Mouse (Mus musculus): ENCODE measurements around the gene Bcas2. TPM values are rescaled to one million over a fixed set of nuclear protein-coding genes. Genes with fewer than 3 reads are reported as not detected.
"Not testable (repeated sequence)": the region's sequence is repeated elsewhere in the genome, so short reads cannot be mapped to it uniquely, and the experiment has no call there.

The Bcas2 gene
- total RNA-seq, 1 experiment from 2014 or later: 94.6 TPM

- no peak for ATAC-seq (ENCODE audit: extremely low read depth, insufficient number of reproducible peaks, low FRiP score, poor library complexity, severe bottlenecking)
Observed at GRCm38 (mm10) chr3:103208237-103208636, 36.8 kb downstream of the Bcas2 start.

DNA sequence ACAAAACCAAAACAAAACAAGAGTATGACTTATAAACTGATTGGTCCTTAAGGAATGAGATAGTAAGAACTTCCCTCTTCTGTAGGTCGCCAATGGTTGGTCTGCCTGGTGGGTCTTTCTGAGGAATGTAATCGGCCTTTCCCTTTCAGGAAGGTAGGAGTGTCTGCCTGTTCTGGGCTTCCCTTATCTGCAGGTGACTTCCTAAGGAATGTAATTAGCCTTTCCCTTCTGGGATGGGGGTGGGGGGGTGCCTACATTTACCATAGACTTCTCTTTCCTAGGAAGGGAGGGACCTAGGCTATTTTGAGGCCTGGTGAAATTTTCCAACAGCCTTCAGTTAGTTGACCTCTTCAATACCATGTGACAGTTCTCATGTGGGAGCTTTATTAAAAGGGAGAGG is 39.6 kb downstream of the Bcas2 start:
- ATAC-seq (ENCODE audit: extremely low read depth, insufficient number of reproducible peaks, low FRiP score, poor library complexity, severe bottlenecking): no peak

DNA sequence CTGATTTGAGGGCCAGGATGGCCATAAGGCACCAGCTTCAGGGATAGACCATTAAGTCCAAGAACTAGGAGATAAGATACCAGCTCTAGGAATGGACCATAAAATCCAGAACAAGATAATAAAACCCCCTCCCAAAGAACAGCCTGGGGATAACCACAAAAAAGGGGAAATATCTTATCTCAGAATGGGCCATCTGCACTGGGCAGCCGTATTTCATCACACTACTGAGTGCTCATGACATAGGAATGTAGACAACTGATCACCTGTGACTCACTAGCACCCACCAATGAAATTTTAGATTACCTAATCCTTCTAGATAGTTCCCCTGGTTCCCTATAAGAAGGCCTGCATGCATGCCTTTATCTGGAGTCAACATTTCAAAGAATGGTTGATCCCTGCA is 40.7 kb downstream of the Bcas2 start:
- no peak for ATAC-seq (ENCODE audit: extremely low read depth, insufficient number of reproducible peaks, low FRiP score, poor library complexity, severe bottlenecking)

GRCm38 (mm10) chr3:103213537-103213936 is 42.1 kb downstream of the Bcas2 start:
- no peak for ATAC-seq (ENCODE audit: extremely low read depth, insufficient number of reproducible peaks, low FRiP score, poor library complexity, severe bottlenecking)

DNA sequence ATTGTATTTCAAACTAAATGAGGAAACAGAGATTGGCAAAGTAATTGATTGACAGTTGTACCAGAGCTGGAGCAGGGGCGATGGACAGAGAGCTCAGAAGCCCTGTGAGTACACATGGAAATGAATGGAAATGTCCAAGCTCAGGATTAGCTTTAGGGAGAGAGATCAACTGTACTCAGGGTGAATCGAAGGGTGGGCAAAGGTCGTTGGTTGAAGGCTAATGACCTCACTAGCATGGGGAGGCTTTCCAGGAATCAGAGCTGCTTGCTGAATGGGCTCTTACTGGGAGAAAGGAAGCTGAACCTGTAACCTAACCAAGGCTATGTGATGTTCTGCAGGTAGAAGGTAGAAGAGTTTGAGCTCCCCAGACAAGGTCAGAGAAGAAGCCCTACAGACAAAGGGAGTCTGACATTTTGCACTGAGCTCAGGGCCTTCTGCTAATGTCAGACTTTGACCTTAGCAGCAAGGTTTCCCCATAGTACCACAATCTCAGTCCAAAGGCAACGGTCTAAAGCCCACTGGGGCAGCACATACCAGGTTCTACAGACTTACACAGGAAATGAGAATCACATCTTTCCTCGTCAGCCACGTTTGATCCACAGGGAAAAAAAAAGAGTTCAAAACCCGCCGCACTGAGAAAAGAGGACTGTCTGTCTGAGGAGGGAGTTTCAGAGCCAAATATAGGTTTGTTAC is 43.3 kb downstream of the Bcas2 start:
- no peak for ATAC-seq (ENCODE audit: extremely low read depth, insufficient number of reproducible peaks, low FRiP score, poor library complexity, severe bottlenecking)

GRCm38 (mm10) chr3:103215399-103215798 is 43.9 kb downstream of the Bcas2 start:
- ATAC-seq (ENCODE audit: extremely low read depth, insufficient number of reproducible peaks, low FRiP score, poor library complexity, severe bottlenecking): not testable (repeated sequence)

DNA sequence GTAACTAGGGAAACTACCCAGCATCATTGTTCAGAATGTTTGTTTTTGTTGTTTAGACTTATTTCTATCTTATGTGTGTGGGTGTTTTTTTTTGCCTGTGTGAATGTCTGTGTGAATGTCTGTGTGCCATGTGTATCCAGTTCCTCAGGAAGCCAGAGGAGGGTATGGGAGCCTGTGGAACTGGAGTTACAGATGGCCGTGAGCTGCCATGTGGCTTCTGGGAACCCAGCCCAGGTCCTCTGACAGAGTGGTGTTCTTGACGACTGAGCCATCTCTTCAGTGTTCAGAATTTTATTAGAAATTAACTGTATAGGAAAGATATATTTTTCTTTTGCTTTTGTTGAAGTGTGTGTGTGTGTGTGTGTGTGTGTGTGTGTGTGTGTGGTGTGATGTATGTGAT is 50.0 kb downstream of the Bcas2 start:
- ATAC-seq (ENCODE audit: extremely low read depth, insufficient number of reproducible peaks, low FRiP score, poor library complexity, severe bottlenecking): no peak

GRCm38 (mm10) chr3:103223752-103224151 is 52.3 kb downstream of the Bcas2 start:
- no peak for ATAC-seq (ENCODE audit: extremely low read depth, insufficient number of reproducible peaks, low FRiP score, poor library complexity, severe bottlenecking)

- no peak for ATAC-seq (ENCODE audit: extremely low read depth, insufficient number of reproducible peaks, low FRiP score, poor library complexity, severe bottlenecking)
Observed at GRCm38 (mm10) chr3:103224231-103224765, 52.8 kb downstream of the Bcas2 start.

DNA sequence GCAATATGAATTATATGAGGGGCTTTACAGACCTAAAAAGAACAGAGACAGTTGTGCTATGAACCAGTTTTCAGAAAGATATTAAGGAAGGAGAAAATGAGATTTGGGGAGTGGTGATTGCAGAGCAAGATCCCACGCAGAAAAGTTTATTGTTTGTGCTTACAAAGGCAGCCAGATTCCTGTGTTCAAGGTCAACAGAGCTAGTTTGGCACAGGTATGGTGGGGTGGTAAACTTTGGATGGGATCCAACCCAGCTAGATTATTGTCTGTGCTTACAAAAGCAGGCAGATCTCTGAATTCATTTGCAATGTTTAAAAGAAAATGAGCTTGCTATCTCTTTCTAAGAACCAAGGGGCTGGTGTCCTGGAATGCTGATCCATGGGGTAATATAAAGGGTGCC is 56.3 kb downstream of the Bcas2 start:
- no peak for ATAC-seq (ENCODE audit: extremely low read depth, insufficient number of reproducible peaks, low FRiP score, poor library complexity, severe bottlenecking)

Other genes starting within 250 kb of the Bcas2 start
- gene Sycp1, start 235.6 kb upstream of the Bcas2 start, total RNA-seq (2017): not detected in 2 replicates
- gene Nr1h5, start 207.5 kb upstream of the Bcas2 start, total RNA-seq (2017): not detected in 2 replicates
- gene Sike1, start 175.9 kb upstream of the Bcas2 start, total RNA-seq (2017): 85.5 and 92.5 TPM in 2 replicates
- 562 and 607 TPM in 2 replicates for gene Csde1, start 151.2 kb upstream of the Bcas2 start, total RNA-seq (2017)
- gene Nras, start 113.4 kb upstream of the Bcas2 start, total RNA-seq (2017): 61.6 and 73.1 TPM in 2 replicates
- gene Ampd1, start 97.6 kb upstream of the Bcas2 start, total RNA-seq (2017): 0.23 and 1.6 TPM in 2 replicates
- 0.61 and 0.81 TPM in 2 replicates for gene Dennd2c, start 69.1 kb upstream of the Bcas2 start, total RNA-seq (2017)
- 130 and 140 TPM in 2 replicates for gene Trim33, start 107.6 kb downstream of the Bcas2 start, total RNA-seq (2017)